ENCODE assay signal across 15 mouse cellular contexts in the genomic region with DNA sequence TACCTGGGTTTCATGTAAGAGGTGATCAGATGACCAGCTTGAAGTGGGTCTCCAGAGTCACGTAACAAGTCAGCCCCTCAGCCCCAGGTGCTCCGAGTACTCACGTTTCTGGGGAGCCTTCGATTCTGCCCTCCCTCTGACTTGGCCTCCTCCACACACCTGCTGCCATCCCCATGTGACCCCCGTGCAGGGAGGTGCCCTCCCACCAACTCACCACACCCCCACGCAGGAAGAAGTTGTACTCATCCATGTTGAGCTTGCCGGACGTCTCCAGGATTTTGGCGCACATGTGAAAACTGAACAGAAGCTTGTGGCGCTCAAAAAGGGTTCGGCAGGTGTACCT. TPM values are rescaled to one million over a fixed set of nuclear protein-coding genes. Genes with fewer than 3 reads are reported as not detected.
A peak's percentile ranks its signal among the peaks of the same experiment; 100 is the strongest.
DNase-seq lines count a peak whose midpoint lies in the region; ATAC-seq and TF ChIP-seq lines count a peak whose summit lies in the region.
"Had no signal": no experiment of that assay in that cellular context is flagged by ENCODE, and none has a peak within 500 bp of the region (broad histone marks: within the 10 kb centered on the region; RNA-seq: fewer than 3 reads in every experiment).

No protein-coding gene starts in this region.

- H3K9me3 ChIP-seq in hindbrain, embryonic 15.5 days = no peaks in the 10 kb centered on the region
- no peaks in the 10 kb centered on the region for H3K9me3 ChIP-seq in hindbrain, embryonic 16.5 days (ENCODE audit: control insufficient read depth, low read length)
- no peaks in the 10 kb centered on the region for H3K9me3 ChIP-seq in lung, postnatal 0 days (ENCODE audit: low read length)
- H3K9me3 ChIP-seq in limb, embryonic 13.5 days = no peaks in the 10 kb centered on the region
- H3K9me3 ChIP-seq: embryonic facial prominence, embryonic 12.5 days; G1E; hindbrain, embryonic 13.5 days; megakaryocyte, embryonic 14.5 days; midbrain, embryonic 15.5 days had no signal

- 0 out of 2 replicates have a peak, but pooled peaks have one; percentile 13 for ATAC-seq in hindbrain, embryonic 15.5 days (ENCODE audit: low FRiP score, low read depth)
- no peak; the same call in 1 of the 2 replicates for ATAC-seq in hindbrain, embryonic 16.5 days
- ATAC-seq in lung, postnatal 0 days = peak; percentile 22; the same call in 1 of the 2 replicates
- ATAC-seq in limb, embryonic 13.5 days (ENCODE audit: low FRiP score, low read depth) = 0 out of 2 replicates have a peak, but pooled peaks have one; percentile 12

- H3K9ac ChIP-seq in hindbrain, embryonic 15.5 days = no peak overlapping the region
- H3K9ac ChIP-seq in hindbrain, embryonic 16.5 days (ENCODE audit: low read depth, low read length) = no peak overlapping the region
- no peak overlapping the region for H3K9ac ChIP-seq in lung, postnatal 0 days (replicated peaks; ENCODE audit: low read depth)
- no peak overlapping the region for H3K9ac ChIP-seq in limb, embryonic 13.5 days
- H3K9ac ChIP-seq: embryonic facial prominence, embryonic 12.5 days; hindbrain, embryonic 13.5 days; liver, postnatal 0 days; midbrain, embryonic 15.5 days had no signal

- DNase-seq in cerebellum, adult 11-12 months = peak; percentile 54
- DNase-seq in cerebellum, postnatal 10 days = no peak
- DNase-seq in lung, postnatal 0 days (ENCODE audit: low spot score) = no peak
- no peak for DNase-seq in lung, postnatal 25 days (ENCODE audit: low spot score)

- H3K4me2 ChIP-seq in hindbrain, embryonic 15.5 days = no peak overlapping the region
- H3K4me2 ChIP-seq in hindbrain, embryonic 16.5 days (ENCODE audit: low read length) = no peak overlapping the region
- 0 out of 2 replicates have a peak overlapping the region, but pooled peaks have one; percentile 17 for H3K4me2 ChIP-seq in lung, postnatal 0 days (replicated peaks; ENCODE audit: low read depth, low read length)
- no peak overlapping the region for H3K4me2 ChIP-seq in limb, embryonic 13.5 days (replicated peaks)
- H3K4me2 ChIP-seq: heart, embryonic 11.5 days; hindbrain, embryonic 13.5 days had no signal

- no peak overlapping the region for H3K27ac ChIP-seq in hindbrain, embryonic 15.5 days (replicated peaks)
- H3K27ac ChIP-seq in hindbrain, embryonic 16.5 days (ENCODE audit: low read depth, low read length) = no peak overlapping the region
- no peak overlapping the region for H3K27ac ChIP-seq in lung, postnatal 0 days (ENCODE audit: low read length)
- no peak overlapping the region for H3K27ac ChIP-seq in limb, embryonic 13.5 days
- H3K27ac ChIP-seq: embryonic facial prominence, embryonic 12.5 days; gastrocnemius, adult 2 months; hindbrain, embryonic 13.5 days; midbrain, embryonic 15.5 days had no signal

- WGBS in hindbrain, embryonic 15.5 days = 80% methylated on average over 11 of the region's 11 CpGs
- 74% methylated on average over 11 of the region's 11 CpGs for WGBS in hindbrain, embryonic 16.5 days
- WGBS in lung, postnatal 0 days = 44% methylated on average over 11 of the region's 11 CpGs
- WGBS in limb, embryonic 13.5 days = 65% methylated on average over 11 of the region's 11 CpGs

- TF ChIP-seq CTCF in lung, postnatal 0 days (IDR thresholded peaks at IDR 0.05) = no peak

- H3K4me1 ChIP-seq in hindbrain, embryonic 15.5 days (replicated peaks) = peaks cover 6% of the 10 kb centered on the region
- peaks cover 3% of the 10 kb centered on the region for H3K4me1 ChIP-seq in hindbrain, embryonic 16.5 days (ENCODE audit: control insufficient read depth, insufficient read depth, low read depth, low read length)
- 0 out of 2 replicates have a peak, but pooled peaks cover 2% of the 10 kb centered on the region for H3K4me1 ChIP-seq in lung, postnatal 0 days (ENCODE audit: insufficient read depth, low read depth, low read length)
- H3K4me1 ChIP-seq in limb, embryonic 13.5 days = peaks cover 19% of the 10 kb centered on the region

- no peaks in the 10 kb centered on the region for H3K36me3 ChIP-seq in hindbrain, embryonic 15.5 days
- H3K36me3 ChIP-seq in hindbrain, embryonic 16.5 days (ENCODE audit: control insufficient read depth, insufficient read depth, low read length) = no peaks in the 10 kb centered on the region
- no peaks in the 10 kb centered on the region for H3K36me3 ChIP-seq in lung, postnatal 0 days (ENCODE audit: insufficient read depth, low read length)
- no peaks in the 10 kb centered on the region for H3K36me3 ChIP-seq in limb, embryonic 13.5 days
- H3K36me3 ChIP-seq: embryonic facial prominence, embryonic 12.5 days; G1E; hindbrain, embryonic 13.5 days; midbrain, embryonic 15.5 days had no signal

- no peaks in the 10 kb centered on the region for H3K27me3 ChIP-seq in hindbrain, embryonic 15.5 days
- H3K27me3 ChIP-seq in hindbrain, embryonic 16.5 days (replicated peaks; ENCODE audit: control insufficient read depth, insufficient read depth, low read length) = no peaks in the 10 kb centered on the region
- no peaks in the 10 kb centered on the region for H3K27me3 ChIP-seq in lung, postnatal 0 days (replicated peaks; ENCODE audit: insufficient read depth, low read length)
- H3K27me3 ChIP-seq in limb, embryonic 13.5 days = no peaks in the 10 kb centered on the region
- H3K27me3 ChIP-seq: embryonic facial prominence, embryonic 12.5 days; hindbrain, embryonic 13.5 days; midbrain, embryonic 15.5 days had no signal

- no peak overlapping the region for H3K4me3 ChIP-seq in hindbrain, embryonic 15.5 days
- no peak overlapping the region for H3K4me3 ChIP-seq in hindbrain, embryonic 16.5 days (ENCODE audit: low read length)
- H3K4me3 ChIP-seq in lung, postnatal 0 days (ENCODE audit: low read depth, low read length) = no peak overlapping the region
- no peak overlapping the region for H3K4me3 ChIP-seq in limb, embryonic 13.5 days
- H3K4me3 ChIP-seq: embryonic facial prominence, embryonic 12.5 days; gastrocnemius, adult 2 months; hindbrain, embryonic 13.5 days; megakaryocyte, embryonic 14.5 days; midbrain, embryonic 15.5 days had no signal

- no peak for TF ChIP-seq EP300 in lung, postnatal 0 days (IDR thresholded peaks at IDR 0.05)

RNA-seq across cellular contexts. Expression of gene Kdm6b, which starts 19.1 kb away (rescaled TPM):
- 33.7 and 34.9 TPM in 2 replicates for polyA plus RNA-seq in hindbrain, embryonic 15.5 days (2015; fragmentation: Nextera tagmentation; extraction: Ambion mirVana)
- 22.9 and 29.0 TPM in 2 replicates for polyA plus RNA-seq in hindbrain, embryonic 16.5 days (2015; fragmentation: Nextera tagmentation; extraction: Ambion mirVana)
- polyA plus RNA-seq in lung, postnatal 0 days (2015; fragmentation: Nextera tagmentation; extraction: Ambion mirVana) = 29.4 and 34.9 TPM in 2 replicates
- 47.3 and 49.3 TPM in 2 replicates for polyA plus RNA-seq in limb, embryonic 13.5 days (2015; fragmentation: Nextera tagmentation; extraction: Ambion mirVana)

RNA-seq across cellular contexts. Expression of gene Tmem88, which starts 34.6 kb away (rescaled TPM):
- polyA plus RNA-seq in hindbrain, embryonic 15.5 days (2015; fragmentation: Nextera tagmentation; extraction: Ambion mirVana) = 6.8 and 7.2 TPM in 2 replicates
- polyA plus RNA-seq in hindbrain, embryonic 16.5 days (2015; fragmentation: Nextera tagmentation; extraction: Ambion mirVana) = 8.9 and 9.2 TPM in 2 replicates
- 96.5 and 101 TPM in 2 replicates for polyA plus RNA-seq in lung, postnatal 0 days (2015; fragmentation: Nextera tagmentation; extraction: Ambion mirVana)
- 24.0 and 25.6 TPM in 2 replicates for polyA plus RNA-seq in limb, embryonic 13.5 days (2015; fragmentation: Nextera tagmentation; extraction: Ambion mirVana)

RNA-seq across cellular contexts. Expression of gene Cyb5d1, which starts 37.2 kb away (rescaled TPM):
- 30.6 and 33.5 TPM in 2 replicates for polyA plus RNA-seq in hindbrain, embryonic 15.5 days (2015; fragmentation: Nextera tagmentation; extraction: Ambion mirVana)
- polyA plus RNA-seq in hindbrain, embryonic 16.5 days (2015; fragmentation: Nextera tagmentation; extraction: Ambion mirVana) = 28.7 and 33.0 TPM in 2 replicates
- polyA plus RNA-seq in lung, postnatal 0 days (2015; fragmentation: Nextera tagmentation; extraction: Ambion mirVana) = 16.3 and 16.5 TPM in 2 replicates
- polyA plus RNA-seq in limb, embryonic 13.5 days (2015; fragmentation: Nextera tagmentation; extraction: Ambion mirVana) = 35.6 and 38.1 TPM in 2 replicates

RNA-seq across cellular contexts. Expression of gene Naa38, which starts 37.3 kb away (rescaled TPM):
- 109 and 121 TPM in 2 replicates for polyA plus RNA-seq in hindbrain, embryonic 15.5 days (2015; fragmentation: Nextera tagmentation; extraction: Ambion mirVana)
- 102 and 130 TPM in 2 replicates for polyA plus RNA-seq in hindbrain, embryonic 16.5 days (2015; fragmentation: Nextera tagmentation; extraction: Ambion mirVana)
- 126 and 142 TPM in 2 replicates for polyA plus RNA-seq in lung, postnatal 0 days (2015; fragmentation: Nextera tagmentation; extraction: Ambion mirVana)
- 127 and 137 TPM in 2 replicates for polyA plus RNA-seq in limb, embryonic 13.5 days (2015; fragmentation: Nextera tagmentation; extraction: Ambion mirVana)
